Mouse (Mus musculus): Measurements from ENCODE around the gene Letmd1. TPM values are rescaled to one million over a fixed set of nuclear protein-coding genes. Genes with fewer than 3 reads are reported as not detected.
"Not testable (repeated sequence)": the region's sequence is repeated elsewhere in the genome, so short reads cannot be mapped to it uniquely, and the experiment has no call there.

The Letmd1 gene
- total RNA-seq, 2 experiments from 2014 or later, result 4.5 to 8.8 TPM

GRCm38 (mm10) chr15:100448572-100448971 lies 20.3 kb upstream of the Letmd1 start:
- ATAC-seq (replicated peaks; ENCODE audit: low FRiP score, poor library complexity, severe bottlenecking), result no peak

GRCm38 (mm10) chr15:100449495-100449894 lies 19.3 kb upstream of the Letmd1 start:
- no peak for ATAC-seq (replicated peaks; ENCODE audit: low FRiP score, poor library complexity, severe bottlenecking)

GRCm38 (mm10) chr15:100451245-100451644 lies 17.6 kb upstream of the Letmd1 start:
- no peak for ATAC-seq (replicated peaks; ENCODE audit: low FRiP score, poor library complexity, severe bottlenecking)

GRCm38 (mm10) chr15:100452486-100452885 lies 16.3 kb upstream of the Letmd1 start:
- no peak for ATAC-seq (replicated peaks; ENCODE audit: low FRiP score, poor library complexity, severe bottlenecking)

GRCm38 (mm10) chr15:100456356-100456991 lies 12.3 kb upstream of the Letmd1 start:
- no peak for ATAC-seq (replicated peaks; ENCODE audit: low FRiP score, poor library complexity, severe bottlenecking)

GRCm38 (mm10) chr15:100457340-100457739 lies 11.5 kb upstream of the Letmd1 start:
- peak; percentile 85 for ATAC-seq (replicated peaks; ENCODE audit: low FRiP score, poor library complexity, severe bottlenecking)

GRCm38 (mm10) chr15:100458055-100458454 lies 10.8 kb upstream of the Letmd1 start:
- ATAC-seq (replicated peaks; ENCODE audit: low FRiP score, poor library complexity, severe bottlenecking), result peak; percentile 50; the same call in 1 of the 2 replicates

GRCm38 (mm10) chr15:100460942-100461341 lies 7.9 kb upstream of the Letmd1 start:
- peak; percentile 82 for ATAC-seq (replicated peaks; ENCODE audit: low FRiP score, poor library complexity, severe bottlenecking)

GRCm38 (mm10) chr15:100461646-100462045 lies 7.2 kb upstream of the Letmd1 start:
- ATAC-seq (replicated peaks; ENCODE audit: low FRiP score, poor library complexity, severe bottlenecking), result no peak

- no peak for ATAC-seq (replicated peaks; ENCODE audit: low FRiP score, poor library complexity, severe bottlenecking)
Measured at GRCm38 (mm10) chr15:100462086-100462485, 6.7 kb upstream of the Letmd1 start.

GRCm38 (mm10) chr15:100463712-100464111 lies 5.1 kb upstream of the Letmd1 start:
- ATAC-seq (replicated peaks; ENCODE audit: low FRiP score, poor library complexity, severe bottlenecking), result peak; percentile 60; the same call in 1 of the 2 replicates

GRCm38 (mm10) chr15:100465432-100465831 lies 3.4 kb upstream of the Letmd1 start:
- ATAC-seq (replicated peaks; ENCODE audit: low FRiP score, poor library complexity, severe bottlenecking), result no peak

GRCm38 (mm10) chr15:100467738-100468137 lies 1.1 kb upstream of the Letmd1 start:
- no peak for ATAC-seq (replicated peaks; ENCODE audit: low FRiP score, poor library complexity, severe bottlenecking)

GRCm38 (mm10) chr15:100469189-100469545 lies 344 bp downstream of the Letmd1 start:
- no peak; the same call in 1 of the 2 replicates for ATAC-seq (replicated peaks; ENCODE audit: low FRiP score, poor library complexity, severe bottlenecking)

GRCm38 (mm10) chr15:100470037-100470436 lies 1.2 kb downstream of the Letmd1 start:
- ATAC-seq (replicated peaks; ENCODE audit: low FRiP score, poor library complexity, severe bottlenecking), result no peak

- ATAC-seq (replicated peaks; ENCODE audit: low FRiP score, poor library complexity, severe bottlenecking), result no peak
Measured at GRCm38 (mm10) chr15:100473926-100474503, 5.2 kb downstream of the Letmd1 start.

- no peak for ATAC-seq (replicated peaks; ENCODE audit: low FRiP score, poor library complexity, severe bottlenecking)
Measured at GRCm38 (mm10) chr15:100478351-100478750, 9.5 kb downstream of the Letmd1 start.

- ATAC-seq (replicated peaks; ENCODE audit: low FRiP score, poor library complexity, severe bottlenecking), result no peak
Measured at GRCm38 (mm10) chr15:100478925-100479324, 10.1 kb downstream of the Letmd1 start.

GRCm38 (mm10) chr15:100485576-100485975 lies 16.8 kb downstream of the Letmd1 start:
- no peak for ATAC-seq (replicated peaks; ENCODE audit: low FRiP score, poor library complexity, severe bottlenecking)

GRCm38 (mm10) chr15:100486450-100486849 lies 17.6 kb downstream of the Letmd1 start:
- no peak for ATAC-seq (replicated peaks; ENCODE audit: low FRiP score, poor library complexity, severe bottlenecking)

GRCm38 (mm10) chr15:100487050-100487449 lies 18.2 kb downstream of the Letmd1 start:
- no peak for ATAC-seq (replicated peaks; ENCODE audit: low FRiP score, poor library complexity, severe bottlenecking)

- not testable (repeated sequence) for ATAC-seq (replicated peaks; ENCODE audit: low FRiP score, poor library complexity, severe bottlenecking)
Measured at GRCm38 (mm10) chr15:100488297-100488696, 19.5 kb downstream of the Letmd1 start.

Data from erythroid progenitor cell, adult 5-6 weeks (primary cell).